Mouse (Mus musculus) liver, embryonic 15.5 days (tissue): ENCODE results near the gene Phc3. TPM values are rescaled to one million over a fixed set of nuclear protein-coding genes. Genes with fewer than 3 reads are reported as not detected.

Experiments
- ATAC-seq: fragments of 200-750 bp; cut with Nextera tagmentation; 2 replicates; pipeline ENCODE4 v1.8.0; 2017; ENCODE audit warnings: moderate number of reproducible peaks, mild to moderate bottlenecking, moderate library complexity; ENCODE audit not compliant: insufficient read depth
- H3K27ac ChIP-seq: fragments of 300-500 bp; sonication (generic); replicated peaks from 2 replicates; pipeline ENCODE4 v1.5.1; 2015; ENCODE audit warnings: mild to moderate bottlenecking, inconsistent platforms
- H3K27me3 ChIP-seq: fragments of 300-500 bp; sonication (generic); 2 replicates; pipeline ENCODE4 v1.6.1; 2015; ENCODE audit warnings: mild to moderate bottlenecking, inconsistent platforms
- H3K36me3 ChIP-seq: fragments of 300-500 bp; sonication (generic); replicated peaks from 2 replicates; pipeline ENCODE4 v1.6.1; 2015; ENCODE audit warnings: moderate library complexity, mild to moderate bottlenecking, inconsistent platforms
- H3K4me1 ChIP-seq: fragments of 300-500 bp; sonication (generic); replicated peaks from 2 replicates; pipeline ENCODE4 v1.6.1; 2015; ENCODE audit warnings: inconsistent platforms
- H3K4me2 ChIP-seq: fragments of 300-500 bp; sonication (generic); 2 replicates; pipeline ENCODE4 v1.6.1; 2015; ENCODE audit warnings: moderate library complexity, mild to moderate bottlenecking, inconsistent platforms
- H3K4me3 ChIP-seq: fragments of 300-500 bp; sonication (generic); replicated peaks from 2 replicates; pipeline ENCODE4 v1.5.1; 2015; ENCODE audit warnings: mild to moderate bottlenecking, inconsistent platforms
- H3K9ac ChIP-seq: fragments of 300-500 bp; sonication (generic); 2 replicates; pipeline ENCODE4 v1.6.1; 2015; ENCODE audit warnings: moderate library complexity, mild to moderate bottlenecking, inconsistent platforms
- H3K9me3 ChIP-seq: fragments of 300-500 bp; sonication (generic); replicated peaks from 2 replicates; pipeline ENCODE4 v1.6.1; 2016; ENCODE audit warnings: inconsistent platforms
- WGBS: fragments of 180-500 bp; shearing (Covaris S2); methylation state at CpG from one replicate; pipeline ENCODE4 v1.1.7; 2015; ENCODE audit warnings: mixed read lengths; ENCODE audit not compliant: insufficient replicate concordance; 5-methylcytosine and 5-hydroxymethylcytosine counted together
- polyA plus RNA-seq: library from polyadenylated mRNA; unstranded; fragments of >200 nt; fragmentation: Nextera tagmentation; extraction: Ambion mirVana; gene quantifications from 2 replicates; pipeline ENCODE4 v1.2.1, GENCODE M21; 2015

Phc3 gene
- 1.8 TPM in 2 replicates for polyA plus RNA-seq

DNA sequence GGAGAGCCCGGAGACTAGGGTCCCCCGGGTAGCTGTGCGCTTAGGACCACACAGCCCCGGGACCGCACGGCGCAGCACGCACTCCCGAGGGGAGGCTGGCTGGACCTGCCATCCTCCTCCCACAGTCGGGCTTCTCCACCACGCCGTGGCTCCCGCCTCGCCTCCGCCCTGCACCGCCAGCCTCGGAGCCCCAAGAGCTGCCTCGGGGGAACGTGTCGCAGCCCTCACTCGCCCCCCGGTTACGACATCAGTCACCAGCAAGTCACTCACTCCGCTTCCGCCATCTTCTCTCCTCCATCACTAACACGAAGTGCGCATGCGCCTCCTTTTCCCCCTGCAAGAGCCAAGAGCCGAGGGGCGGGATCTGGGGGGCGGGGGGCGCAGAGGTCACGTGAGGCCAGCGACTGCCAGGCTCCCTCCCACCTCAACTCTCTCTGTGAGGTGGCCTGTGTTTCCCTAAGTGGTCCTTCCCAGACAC is at the start of gene Phc3:
Phc3 (minus strand) TSS at position 312 of the 478 bp plus-strand sequence.
- no peaks in the 10 kb centered on the region for H3K27me3 ChIP-seq
- H3K4me2 ChIP-seq = peak within 1 kb of the TSS; percentile 81
- H3K4me3 ChIP-seq = peak within 1 kb of the TSS; percentile 91
- under 1% methylated on average over 32 of the region's 34 CpGs for WGBS
- H3K9ac ChIP-seq = peak within 1 kb of the TSS; percentile 90
- peak within 1 kb of the TSS; percentile 72 for H3K27ac ChIP-seq
- no peaks in the 10 kb centered on the region for H3K9me3 ChIP-seq
- peak; percentile 76 for ATAC-seq
- H3K36me3 ChIP-seq = peaks cover 19% of the 10 kb centered on the region
- H3K4me1 ChIP-seq = peaks cover 22% of the 10 kb centered on the region

DNA sequence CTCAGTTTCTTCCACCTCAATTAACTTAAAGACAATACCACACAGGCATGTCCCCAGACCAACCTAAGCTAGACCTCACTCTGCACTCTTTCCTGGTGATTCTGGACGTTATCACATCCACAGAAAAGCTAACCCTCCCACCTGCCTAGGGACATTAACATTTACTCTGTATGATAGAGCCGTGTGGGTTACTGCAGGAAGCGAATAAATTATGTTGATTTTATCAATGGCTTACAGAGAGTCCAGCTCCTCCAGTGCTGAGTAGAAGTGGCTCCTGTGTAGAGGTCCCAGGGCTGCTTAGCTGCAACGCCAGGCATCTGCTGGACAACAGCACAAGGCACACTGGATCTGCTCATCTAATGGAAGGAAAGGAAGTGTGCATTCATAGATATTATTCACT is 48.4 kb upstream of the Phc3 start:
- no peak overlapping the region for H3K27ac ChIP-seq
- H3K9me3 ChIP-seq = no peaks in the 10 kb centered on the region
- 37% methylated on average over 4 of the region's 4 CpGs for WGBS
- no peaks in the 10 kb centered on the region for H3K27me3 ChIP-seq
- no peak overlapping the region for H3K4me3 ChIP-seq
- H3K4me1 ChIP-seq = peaks cover 10% of the 10 kb centered on the region; the same call in 1 of the 2 replicates
- no peak overlapping the region for H3K4me2 ChIP-seq
- 0 out of 2 replicates have a peak, but pooled peaks cover 4% of the 10 kb centered on the region for H3K36me3 ChIP-seq
- no peak for ATAC-seq
- no peak overlapping the region for H3K9ac ChIP-seq

GRCm38 (mm10) chr3:31016594-31017196 is 47.5 kb upstream of the Phc3 start:
- H3K4me1 ChIP-seq = peaks cover 10% of the 10 kb centered on the region; the same call in 1 of the 2 replicates
- no peak overlapping the region for H3K4me3 ChIP-seq
- no peak overlapping the region for H3K4me2 ChIP-seq
- no peak overlapping the region for H3K27ac ChIP-seq
- no peak for ATAC-seq
- WGBS = 42% methylated on average over 9 of the region's 9 CpGs
- no peaks in the 10 kb centered on the region for H3K9me3 ChIP-seq
- H3K9ac ChIP-seq = no peak overlapping the region
- H3K27me3 ChIP-seq = no peaks in the 10 kb centered on the region
- H3K36me3 ChIP-seq = 0 out of 2 replicates have a peak, but pooled peaks cover 4% of the 10 kb centered on the region

DNA sequence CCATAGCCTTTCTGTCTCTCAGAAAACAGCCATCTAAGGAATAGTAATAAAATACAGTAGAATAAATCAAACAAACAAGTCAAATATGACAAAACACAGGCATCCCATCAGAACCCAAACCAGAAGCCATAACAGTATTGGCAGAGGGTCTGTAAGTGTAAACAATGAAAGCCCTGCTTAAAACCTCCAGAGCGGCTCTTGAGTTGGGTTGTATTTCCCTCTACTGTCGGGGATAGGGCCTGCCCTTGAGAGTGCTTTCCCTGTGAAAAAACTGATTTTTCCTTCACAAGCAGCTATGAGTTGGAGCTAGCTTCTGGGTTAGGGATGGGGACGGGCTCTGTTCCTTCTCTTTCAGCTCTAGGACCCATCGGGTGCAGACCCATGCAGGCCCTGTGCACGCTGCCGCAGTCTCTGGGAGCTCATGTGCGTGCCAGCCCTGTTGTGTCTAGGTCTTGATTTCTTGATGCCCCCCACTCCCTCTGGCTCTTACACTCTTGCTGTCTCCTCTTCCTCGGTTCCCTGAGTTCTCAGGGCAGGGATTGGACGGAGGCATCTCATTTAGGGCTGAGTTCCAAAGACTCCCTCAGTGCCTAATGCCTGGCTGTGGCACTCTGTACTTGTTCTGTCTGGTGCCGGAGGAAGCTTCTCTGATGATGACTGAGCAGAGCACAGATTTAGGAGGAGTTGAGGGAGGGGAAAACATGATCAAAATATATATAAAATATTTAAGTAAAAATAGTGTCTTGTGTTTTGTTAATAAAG is 46.6 kb upstream of the Phc3 start:
- WGBS = 77% methylated on average over 10 of the region's 10 CpGs
- Histone ChIP-seq H3K4me3 (no peak overlapping the region), H3K4me2 (no peak overlapping the region), H3K36me3 (0 out of 2 replicates have a peak, but pooled peaks cover 4% of the 10 kb centered on the region), H3K9me3 (no peaks in the 10 kb centered on the region), H3K4me1 (peaks cover 10% of the 10 kb centered on the region; the same call in 1 of the 2 replicates), H3K27ac (no peak overlapping the region), H3K27me3 (no peaks in the 10 kb centered on the region), H3K9ac (no peak overlapping the region)
- no peak for ATAC-seq

DNA sequence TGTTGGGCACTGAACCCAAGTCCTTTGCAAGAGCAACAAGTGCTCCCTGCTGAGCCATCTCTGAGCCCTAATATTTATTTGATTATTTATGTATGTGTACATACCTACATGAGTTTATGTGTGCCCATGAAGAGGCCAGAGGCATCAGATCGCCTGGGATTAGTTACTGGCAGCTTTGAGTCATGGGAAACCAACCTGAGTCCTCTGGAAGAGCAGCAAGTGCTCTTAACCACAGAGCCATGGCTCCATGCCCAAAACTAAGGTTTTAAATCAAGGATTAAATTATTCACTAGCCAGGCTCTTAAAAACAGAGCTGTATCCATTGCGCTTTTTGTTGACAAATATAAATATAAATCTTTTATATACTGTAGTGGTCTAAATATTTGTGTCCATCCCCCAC is 45.2 kb upstream of the Phc3 start:
- no peak for ATAC-seq
- Histone ChIP-seq H3K4me3 (no peak overlapping the region), H3K27me3 (no peaks in the 10 kb centered on the region), H3K27ac (no peak overlapping the region), H3K9me3 (no peaks in the 10 kb centered on the region), H3K4me1 (peaks cover 10% of the 10 kb centered on the region; the same call in 1 of the 2 replicates), H3K4me2 (no peak overlapping the region), H3K36me3 (no peaks in the 10 kb centered on the region), H3K9ac (no peak overlapping the region)
- 71% methylated on average over 2 of the region's 2 CpGs for WGBS

- ATAC-seq = no peak
- Histone ChIP-seq H3K27me3 (no peaks in the 10 kb centered on the region), H3K4me1 (peaks cover 17% of the 10 kb centered on the region), H3K9me3 (no peaks in the 10 kb centered on the region), H3K4me3 (no peak overlapping the region), H3K4me2 (no peak overlapping the region), H3K9ac (no peak overlapping the region), H3K27ac (no peak overlapping the region), H3K36me3 (0 out of 2 replicates have a peak, but pooled peaks cover 3% of the 10 kb centered on the region)
- WGBS = 68% methylated on average over 6 of the region's 6 CpGs
These were observed 35.4 kb upstream of the Phc3 start for GRCm38 (mm10) chr3:31004320-31005209.

- Histone ChIP-seq H3K4me2 (no peak overlapping the region), H3K9me3 (no peaks in the 10 kb centered on the region), H3K36me3 (0 out of 2 replicates have a peak, but pooled peaks cover 3% of the 10 kb centered on the region), H3K9ac (no peak overlapping the region), H3K27me3 (no peaks in the 10 kb centered on the region), H3K4me3 (no peak overlapping the region), H3K4me1 (peaks cover 30% of the 10 kb centered on the region), H3K27ac (no peak overlapping the region)
- WGBS = 52% methylated on average over 3 of the region's 3 CpGs
- no peak for ATAC-seq
These were observed 31.9 kb upstream of the Phc3 start for GRCm38 (mm10) chr3:31001048-31001676.

GRCm38 (mm10) chr3:31000018-31000407 is 30.8 kb upstream of the Phc3 start:
- 0 out of 2 replicates have a peak, but pooled peaks cover 3% of the 10 kb centered on the region for H3K36me3 ChIP-seq
- peak overlapping the region; percentile 33; the same call in 1 of the 2 replicates for H3K27ac ChIP-seq
- H3K4me2 ChIP-seq = no peak overlapping the region
- H3K4me1 ChIP-seq = peaks cover 38% of the 10 kb centered on the region
- H3K9me3 ChIP-seq = no peaks in the 10 kb centered on the region
- no peak overlapping the region for H3K4me3 ChIP-seq
- ATAC-seq = no peak
- 38% methylated on average over 4 of the region's 4 CpGs for WGBS
- no peaks in the 10 kb centered on the region for H3K27me3 ChIP-seq
- no peak overlapping the region for H3K9ac ChIP-seq

DNA sequence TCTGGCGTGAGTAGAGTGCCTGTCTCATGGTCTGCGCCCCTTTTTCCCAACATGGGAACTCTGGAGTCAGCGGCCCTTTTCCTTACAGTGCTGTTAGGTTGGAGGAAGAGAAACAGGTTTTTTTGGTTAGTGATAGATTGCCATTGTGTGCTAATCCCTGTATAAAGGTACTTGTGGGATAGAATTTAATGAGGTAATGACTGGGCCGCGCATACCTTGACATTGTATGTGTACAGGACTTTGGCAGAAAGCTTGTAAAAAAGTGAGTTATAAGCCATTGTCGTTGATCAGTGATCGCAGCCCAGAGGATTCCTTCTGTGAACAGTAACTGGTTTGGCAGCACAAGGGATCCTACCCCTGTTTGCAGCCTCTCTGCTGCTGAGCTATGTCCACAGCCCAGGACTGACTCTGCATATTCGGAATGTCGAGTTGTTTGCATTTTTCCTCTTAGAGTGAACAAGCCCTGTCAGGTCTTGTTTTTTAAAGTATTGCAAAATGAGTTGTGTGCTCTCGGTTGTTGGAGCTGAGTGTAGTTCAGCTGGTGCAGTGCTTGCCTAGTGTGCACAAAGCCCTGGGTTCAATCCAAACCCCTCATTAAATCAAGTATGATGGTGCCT is 30.3 kb upstream of the Phc3 start:
- Histone ChIP-seq H3K9ac (no peak overlapping the region), H3K9me3 (no peaks in the 10 kb centered on the region), H3K27me3 (no peaks in the 10 kb centered on the region), H3K4me1 (peaks cover 40% of the 10 kb centered on the region), H3K4me2 (no peak overlapping the region; the same call in 1 of the 2 replicates), H3K36me3 (0 out of 2 replicates have a peak, but pooled peaks cover 3% of the 10 kb centered on the region), H3K27ac (peak overlapping the region; percentile 45; the same call in 1 of the 2 replicates), H3K4me3 (no peak overlapping the region)
- 63% methylated on average over 10 of the region's 10 CpGs for WGBS
- no peak for ATAC-seq

DNA sequence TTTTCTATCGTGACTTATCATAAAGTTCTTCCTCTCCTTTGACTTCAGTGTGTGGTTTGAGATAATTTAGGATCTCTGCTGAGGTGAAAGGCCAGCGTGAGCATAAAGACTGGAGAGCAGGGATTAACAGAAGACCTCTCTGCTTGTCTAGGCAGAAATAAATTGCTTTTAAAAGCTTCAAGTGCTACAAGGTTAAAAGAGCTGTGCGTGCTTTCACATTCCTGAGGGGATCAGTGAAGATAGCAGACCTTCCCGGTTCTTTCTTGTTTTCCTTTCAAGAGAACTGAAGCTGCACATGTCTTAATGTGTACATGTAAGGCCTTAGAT is 27.4 kb upstream of the Phc3 start:
- Histone ChIP-seq H3K4me2 (peak overlapping the region; percentile 95), H3K9me3 (no peaks in the 10 kb centered on the region), H3K9ac (peak overlapping the region; percentile 81; the same call in 1 of the 2 replicates), H3K27me3 (no peaks in the 10 kb centered on the region), H3K36me3 (no peaks in the 10 kb centered on the region), H3K4me1 (peaks cover 45% of the 10 kb centered on the region), H3K4me3 (peak overlapping the region; percentile 88), H3K27ac (no peak overlapping the region)
- no peak for ATAC-seq
- WGBS = 16% methylated on average over 4 of the region's 4 CpGs
